In the genomic region with DNA sequence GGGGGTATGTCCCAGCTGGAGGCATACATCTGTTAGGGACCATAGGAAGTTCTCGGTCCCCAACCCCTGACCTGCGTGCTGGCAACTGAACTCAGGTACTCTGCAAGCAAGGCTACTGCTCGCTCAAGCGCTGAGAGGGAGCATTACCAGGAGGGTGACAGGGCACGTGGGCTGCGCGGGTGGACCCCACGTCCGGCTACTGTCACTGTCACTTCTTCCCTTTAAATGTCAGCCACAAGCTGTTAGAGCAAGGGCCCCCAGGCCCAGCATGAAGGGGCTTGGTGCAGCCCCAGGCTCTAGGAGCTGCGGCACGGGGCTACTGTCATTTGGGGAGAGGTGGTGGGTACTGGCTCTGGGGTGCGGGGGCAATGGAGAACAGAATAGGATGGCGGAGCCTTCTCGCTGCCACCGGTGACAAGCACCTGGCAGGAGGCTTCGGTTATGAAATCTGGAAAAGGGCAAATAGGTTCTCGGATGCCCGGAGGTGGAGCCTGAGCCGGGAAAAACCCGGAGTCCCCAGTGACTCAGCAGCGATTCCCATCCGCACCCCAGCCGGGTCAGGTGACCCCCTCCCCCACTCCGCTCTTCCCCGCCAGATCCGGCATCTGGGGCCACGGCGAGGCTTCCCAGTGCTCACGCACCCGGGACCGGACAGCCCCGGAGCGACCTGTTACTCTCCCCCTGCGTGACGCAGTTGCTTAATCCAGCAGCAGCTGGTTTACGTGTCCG, we compare ENCODE assay signal across 8 mouse cellular contexts. TPM values are rescaled to one million over a fixed set of nuclear protein-coding genes. Genes with fewer than 3 reads are reported as not detected.
DNase-seq lines count a peak whose midpoint lies in the region; ATAC-seq and TF ChIP-seq lines count a peak whose summit lies in the region.

No protein-coding gene starts in this region.

- 9% methylated on average over 37 of the region's 37 CpGs for WGBS in forebrain, embryonic 12.5 days
- WGBS in liver, postnatal 0 days (ENCODE audit: insufficient replicate concordance), result 9% methylated on average over 37 of the region's 37 CpGs

- no peak for TF ChIP-seq CTCF in liver, postnatal 0 days (IDR thresholded peaks at IDR 0.05; ENCODE audit: low read depth)

- H3K9ac ChIP-seq in forebrain, embryonic 12.5 days, result peak overlapping the region; percentile 17; the same call in 1 of the 2 replicates
- H3K9ac ChIP-seq in liver, postnatal 0 days (replicated peaks), result peak overlapping the region; percentile 61

- H3K27ac ChIP-seq in forebrain, embryonic 12.5 days, result no peak overlapping the region
- H3K27ac ChIP-seq in liver, postnatal 0 days (ENCODE audit: low read depth), result peak overlapping the region; percentile 81

- peak; percentile 39; the same call in 1 of the 2 replicates for TF ChIP-seq EP300 in liver, postnatal 0 days (IDR thresholded peaks at IDR 0.05; ENCODE audit: low read depth)

- peaks cover 60% of the 10 kb centered on the region for H3K27me3 ChIP-seq in forebrain, embryonic 12.5 days
- no peaks in the 10 kb centered on the region for H3K27me3 ChIP-seq in liver, postnatal 0 days (ENCODE audit: insufficient read depth, low read length)

- H3K36me3 ChIP-seq in forebrain, embryonic 12.5 days (replicated peaks), result no peaks in the 10 kb centered on the region
- H3K36me3 ChIP-seq in liver, postnatal 0 days (replicated peaks; ENCODE audit: insufficient read depth, low read length), result no peaks in the 10 kb centered on the region

- no peaks in the 10 kb centered on the region for H3K9me3 ChIP-seq in forebrain, embryonic 12.5 days
- H3K9me3 ChIP-seq in liver, postnatal 0 days (ENCODE audit: low read length), result no peaks in the 10 kb centered on the region

- H3K4me1 ChIP-seq in forebrain, embryonic 12.5 days, result peaks cover 8% of the 10 kb centered on the region
- H3K4me1 ChIP-seq in liver, postnatal 0 days (ENCODE audit: insufficient read depth), result peaks cover 26% of the 10 kb centered on the region

- H3K4me3 ChIP-seq in forebrain, embryonic 12.5 days (replicated peaks), result peak overlapping the region; percentile 4; the same call in 1 of the 2 replicates
- peak overlapping the region; percentile 52 for H3K4me3 ChIP-seq in liver, postnatal 0 days (ENCODE audit: low read depth, low read length)

- peak overlapping the region; percentile 33 for H3K4me2 ChIP-seq in forebrain, embryonic 12.5 days
- H3K4me2 ChIP-seq in liver, postnatal 0 days (ENCODE audit: low read depth, low read length), result peak overlapping the region; percentile 85

- ATAC-seq in forebrain, embryonic 12.5 days (ENCODE audit: low FRiP score), result no peak
- peak; percentile 65 for ATAC-seq in liver, postnatal 0 days

- DNase-seq in heart, adult 18-20 months, result peak; percentile 39 to 53
- DNase-seq in heart, adult 9 months (ENCODE audit: low spot score in 2 of 2), result no peak
- peak; percentile 66 for DNase-seq in NIH3T3 (ENCODE audit: low read depth)
- peak; percentile 84 for DNase-seq in induced T-regulatory cell, adult 2 months (ENCODE audit: low read depth)
- DNase-seq in liver, postnatal 0 days, result peak; percentile 70
- DNase-seq in skeletal muscle tissue, adult 2 months (ENCODE audit: low read depth, low spot score), result peak; percentile 93
- DNase-seq in layer of hippocampus, adult 18-20 months (ENCODE audit: low spot score in 2 of 2), result no peak

RNA-seq across cellular contexts. Expression of gene Gng7, which starts 29.3 kb away (rescaled TPM):
- total RNA-seq in heart, adult 18-20 months (2021), result 1 to 10 TPM in 1 of 2 experiments, under 1 TPM in 1; 0.82 to 1.3 TPM
- 9.8 and 11.0 TPM in 2 replicates for polyA plus RNA-seq in forebrain, embryonic 12.5 days (2016; fragmentation: Nextera tagmentation; extraction: Ambion mirVana)
- 1.3 TPM in 2 replicates for polyA plus RNA-seq in liver, postnatal 0 days (2015; fragmentation: Nextera tagmentation; extraction: Ambion mirVana)
- 100 to 1,000 TPM; 166 to 173 TPM for total RNA-seq in layer of hippocampus, adult 18-20 months (2021)

RNA-seq across cellular contexts. Expression of gene Diras1, which starts 40.1 kb away (rescaled TPM):
- total RNA-seq in heart, adult 18-20 months (2021), result not detected
- polyA plus RNA-seq in forebrain, embryonic 12.5 days (2016; fragmentation: Nextera tagmentation; extraction: Ambion mirVana), result 8.7 and 11.6 TPM in 2 replicates
- polyA plus RNA-seq in liver, postnatal 0 days (2015; fragmentation: Nextera tagmentation; extraction: Ambion mirVana), result not detected in 2 replicates
- total RNA-seq in layer of hippocampus, adult 18-20 months (2021), result 10 to 100 TPM; 96.6 to 98.2 TPM

RNA-seq across cellular contexts. Expression of gene Slc39a3, which starts 51.8 kb away (rescaled TPM):
- total RNA-seq in heart, adult 18-20 months (2021), result 10 to 100 TPM; 12.8 to 14.2 TPM
- polyA plus RNA-seq in forebrain, embryonic 12.5 days (2016; fragmentation: Nextera tagmentation; extraction: Ambion mirVana), result 29.2 and 32.8 TPM in 2 replicates
- polyA plus RNA-seq in liver, postnatal 0 days (2015; fragmentation: Nextera tagmentation; extraction: Ambion mirVana), result 4.6 and 4.7 TPM in 2 replicates
- total RNA-seq in layer of hippocampus, adult 18-20 months (2021), result 10 to 100 TPM; 62.1 to 64.4 TPM

RNA-seq across cellular contexts. Expression of gene Gadd45b, which starts 55.5 kb away (rescaled TPM):
- total RNA-seq in heart, adult 18-20 months (2021), result 10 to 100 TPM; 14.9 to 19.0 TPM
- polyA plus RNA-seq in forebrain, embryonic 12.5 days (2016; fragmentation: Nextera tagmentation; extraction: Ambion mirVana), result 8.2 and 9.8 TPM in 2 replicates
- 17.3 and 18.7 TPM in 2 replicates for polyA plus RNA-seq in liver, postnatal 0 days (2015; fragmentation: Nextera tagmentation; extraction: Ambion mirVana)
- 10 to 100 TPM; 24.9 to 28.1 TPM for total RNA-seq in layer of hippocampus, adult 18-20 months (2021)

Comparison
In these comparisons a context has a peak if more than half of its experiments do, and no peak if none do; other contexts are left out.
1. DNase-seq: peak in heart, adult 18-20 months (2 of 2), NIH3T3 (single experiment), induced T-regulatory cell, adult 2 months (single experiment), liver, postnatal 0 days (single experiment) and skeletal muscle tissue, adult 2 months (single experiment); none in heart, adult 9 months (0 of 2) and layer of hippocampus, adult 18-20 months (0 of 2).
2. RNA of gene Gng7, which starts 29.3 kb away (total RNA-seq): 166 to 173 TPM in layer of hippocampus, adult 18-20 months; 0.82 to 1.3 TPM in heart, adult 18-20 months; every median in the first group is over 10 times any median in the second.
3. RNA of gene Diras1, which starts 40.1 kb away (total RNA-seq): 96.6 to 98.2 TPM in layer of hippocampus, adult 18-20 months; not detected in heart, adult 18-20 months; every median in the first group is over 10 times any median in the second.
4. RNA of gene Slc39a3, which starts 51.8 kb away (total RNA-seq): 62.1 to 64.4 TPM in layer of hippocampus, adult 18-20 months; 12.8 to 14.2 TPM in heart, adult 18-20 months; every median in the first group is over 4 times any median in the second.